Mouse (Mus musculus): ENCODE results near the gene Nyap1.
"Not testable (repeated sequence)": the region's sequence is repeated elsewhere in the genome, so short reads cannot be mapped to it uniquely, and the experiment has no call there.

The Nyap1 gene

DNA sequence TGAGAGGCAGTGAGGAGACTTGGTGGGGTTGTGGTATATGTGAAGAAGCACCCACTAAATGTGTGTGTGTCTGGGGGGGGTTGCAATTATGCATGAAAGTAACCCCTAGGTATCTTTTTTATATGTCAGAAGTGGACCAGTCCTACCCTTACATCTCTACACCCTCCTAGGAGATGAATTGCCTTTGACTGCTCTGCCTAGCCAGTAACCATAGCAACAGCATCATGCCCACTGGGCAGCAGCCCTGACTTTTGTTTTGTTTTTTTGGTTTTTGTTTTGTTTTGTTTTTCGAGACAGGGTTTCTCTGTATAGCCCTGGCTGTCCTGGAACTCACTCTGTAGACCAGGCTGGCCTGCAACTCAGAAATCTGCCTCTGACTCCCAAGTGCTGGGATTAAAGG is 27.1 kb upstream of the Nyap1 start:
- no peak for DNase-seq

DNA sequence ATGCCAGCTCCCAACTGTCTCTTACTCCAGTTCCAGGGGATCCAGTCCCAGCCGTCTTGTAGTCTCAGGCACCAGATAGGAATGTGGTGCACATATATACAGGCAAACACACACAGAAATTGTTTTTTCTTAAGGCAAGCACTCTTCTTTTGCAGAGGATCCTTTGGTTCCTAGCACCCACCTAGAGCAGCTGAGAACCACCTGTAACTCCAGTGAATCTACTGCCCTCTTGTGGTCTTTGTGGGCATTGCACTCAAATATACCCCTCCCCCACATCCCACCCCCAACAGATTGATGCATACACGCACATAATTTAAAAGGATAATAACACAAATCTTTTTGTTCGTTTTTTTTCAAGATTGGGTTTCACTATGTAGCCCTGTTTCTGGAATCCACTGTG is 24.9 kb upstream of the Nyap1 start:
- no peak for DNase-seq

DNA sequence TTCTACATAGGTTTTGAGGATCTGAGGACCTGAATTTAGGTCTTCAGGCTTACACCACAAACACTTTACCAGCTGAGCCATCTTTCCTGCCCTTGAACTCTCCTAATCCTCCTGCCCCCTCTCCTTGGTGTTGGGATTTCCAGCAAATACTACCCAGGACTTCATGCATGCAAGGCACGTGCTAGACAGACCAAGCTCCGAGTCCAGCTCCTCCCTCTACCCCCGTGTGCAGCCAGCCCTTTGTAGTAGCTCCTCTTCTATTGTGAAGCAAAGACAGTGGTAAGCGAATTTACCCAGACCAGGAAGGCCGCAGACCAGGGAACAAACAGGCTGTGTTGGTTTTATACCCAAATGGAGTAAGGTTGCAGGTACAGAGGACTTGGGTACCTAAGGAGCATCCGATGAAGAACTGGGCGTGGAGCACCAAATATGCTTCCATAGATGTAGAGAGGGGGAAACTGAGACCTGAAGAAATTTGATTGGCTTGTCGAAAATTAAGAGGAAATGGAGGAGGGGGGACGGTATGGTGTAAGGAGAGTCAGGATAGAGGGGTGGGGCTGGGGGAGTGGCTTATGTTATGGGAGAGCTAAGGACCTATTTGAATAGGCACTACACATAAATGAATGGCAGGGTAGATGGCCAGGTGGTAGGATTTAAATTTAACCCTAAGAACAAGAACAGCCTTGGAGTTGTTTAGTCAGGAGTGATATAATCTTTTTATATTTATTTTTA is 23.4 kb upstream of the Nyap1 start:
- no peak for DNase-seq

DNA sequence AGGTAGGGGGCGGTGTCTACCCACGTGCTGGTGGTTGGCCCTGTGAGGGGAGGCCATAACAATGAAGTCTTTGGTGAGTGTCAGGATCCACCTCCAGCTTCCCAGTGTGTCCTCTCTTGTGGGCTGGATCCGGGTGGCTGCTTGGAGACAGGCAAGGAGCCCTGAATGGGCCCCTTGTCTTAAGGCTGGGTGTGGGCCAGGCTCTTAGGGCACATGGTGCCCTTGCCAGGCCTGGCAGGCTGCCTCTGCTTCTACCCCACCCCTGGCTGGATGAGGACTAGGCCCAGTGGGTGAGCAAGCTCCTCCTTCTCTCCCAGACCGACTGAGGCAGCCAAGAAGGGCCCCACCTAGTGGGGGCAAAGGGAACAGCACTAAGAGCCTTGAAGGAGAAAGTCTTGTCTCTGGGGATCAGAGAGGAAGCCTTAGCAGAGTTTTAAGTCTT is 18.6 kb upstream of the Nyap1 start:
- DNase-seq = peak; percentile 91 to 93

DNA sequence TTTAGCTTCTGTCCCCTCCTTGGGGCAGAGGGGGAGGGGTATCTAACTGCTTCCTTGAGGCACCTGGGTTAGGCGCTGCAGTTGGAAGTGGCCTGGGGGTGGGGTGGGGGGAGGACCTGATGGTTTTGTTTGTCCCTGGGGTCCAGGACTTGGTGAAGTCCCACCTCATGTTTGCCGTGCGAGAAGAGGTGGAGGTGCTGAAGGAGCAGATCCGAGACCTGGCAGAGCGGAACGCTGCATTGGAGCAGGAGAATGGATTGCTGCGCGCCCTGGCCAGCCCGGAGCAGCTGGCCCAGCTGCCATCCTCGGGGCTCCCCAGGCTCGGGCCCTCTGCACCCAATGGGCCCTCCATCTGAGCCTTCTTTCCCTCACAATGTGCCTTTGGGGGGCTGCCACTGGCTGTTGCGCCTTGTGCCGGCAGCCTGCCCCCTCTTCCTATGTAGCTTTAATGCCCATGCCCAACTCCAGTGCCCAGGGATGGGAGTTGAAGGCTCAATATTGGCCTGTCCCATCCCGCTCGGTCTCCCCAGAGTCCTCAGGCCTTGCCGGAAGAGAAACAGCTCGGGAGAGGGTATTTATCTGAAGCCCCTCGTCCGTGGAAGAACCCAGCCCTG is 17.6 kb upstream of the Nyap1 start:
- peak in 1 of 2 experiments; percentile 18 for DNase-seq

DNA sequence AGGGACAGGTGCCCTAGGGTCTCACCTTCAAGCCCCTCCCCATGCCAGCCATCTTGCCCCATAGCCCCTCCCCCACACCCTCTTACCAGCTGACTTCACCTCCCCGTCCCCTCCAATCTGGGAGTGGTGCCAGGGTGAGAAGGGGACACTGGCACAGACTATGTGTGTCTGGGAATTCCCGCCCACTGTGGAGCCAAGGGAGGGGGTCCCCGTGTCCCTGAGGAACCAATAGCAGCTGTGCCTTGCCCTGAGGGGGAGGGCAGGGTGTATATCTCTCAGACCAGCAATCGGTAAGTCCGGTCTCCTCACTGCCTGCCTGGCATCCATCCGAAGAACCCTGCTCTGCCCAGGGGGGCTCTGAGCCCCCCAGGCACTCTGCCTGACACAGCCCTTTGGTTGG is 16.5 kb upstream of the Nyap1 start:
- peak in 1 of 2 experiments; percentile 70 for DNase-seq

DNA sequence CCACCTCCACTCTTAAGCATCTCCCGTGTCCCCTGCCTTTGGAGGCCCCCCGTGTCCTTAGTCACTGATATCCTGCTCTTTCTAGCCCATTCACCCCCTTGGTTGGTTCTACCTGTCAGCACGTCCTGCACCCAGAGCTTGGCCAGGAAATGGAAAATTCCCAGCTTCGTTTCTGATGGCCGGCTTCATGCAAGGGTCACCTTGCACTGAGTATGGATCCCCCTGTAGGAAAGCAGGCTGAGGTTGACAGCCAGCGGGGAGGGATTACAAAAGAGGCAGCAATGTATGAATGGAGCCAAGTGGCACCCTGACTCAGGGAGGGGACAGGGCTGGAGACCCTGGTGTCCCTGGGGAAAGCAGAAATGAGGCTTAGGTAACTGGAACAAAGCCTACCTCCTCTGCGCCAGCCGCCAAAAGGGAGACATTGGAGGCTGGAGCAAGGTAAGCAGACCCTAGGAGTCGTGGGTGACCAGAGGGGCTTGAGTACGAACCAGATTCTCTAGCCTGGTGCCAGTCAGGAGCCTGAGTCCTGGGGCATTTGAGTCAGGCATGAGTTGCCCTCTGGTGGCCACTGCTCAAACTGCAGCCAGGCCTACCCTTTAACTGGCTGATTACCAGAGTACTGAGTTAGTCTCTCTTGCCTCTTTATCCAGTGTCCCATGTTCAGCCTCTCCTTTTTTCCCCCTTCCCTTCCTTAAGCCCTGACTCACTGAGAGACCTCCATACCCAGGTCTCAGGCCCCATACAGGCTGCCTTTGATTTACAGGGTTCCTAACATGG is 15.7 kb upstream of the Nyap1 start:
- DNase-seq = peak; percentile 93 to 94

DNA sequence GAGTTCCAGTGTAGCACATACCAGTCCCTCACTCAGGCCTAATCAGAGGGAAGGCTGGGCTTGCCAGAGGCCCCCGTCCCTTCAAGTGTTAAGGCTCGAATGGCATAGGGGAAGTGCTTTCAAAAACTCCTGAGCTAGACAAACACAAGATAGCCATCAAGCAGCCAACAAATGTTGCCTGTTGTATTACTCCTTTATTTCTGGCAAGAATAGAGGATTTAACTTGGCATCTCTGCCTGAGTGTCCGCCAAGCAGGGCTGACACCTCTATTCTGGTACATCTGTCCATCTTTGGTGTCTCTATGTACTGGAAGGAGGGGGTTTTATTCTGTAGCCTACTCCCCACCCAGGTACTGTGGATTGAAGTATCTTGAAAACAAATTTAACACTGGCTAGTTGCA is 14.7 kb upstream of the Nyap1 start:
- peak; percentile 39 to 54 for DNase-seq

DNA sequence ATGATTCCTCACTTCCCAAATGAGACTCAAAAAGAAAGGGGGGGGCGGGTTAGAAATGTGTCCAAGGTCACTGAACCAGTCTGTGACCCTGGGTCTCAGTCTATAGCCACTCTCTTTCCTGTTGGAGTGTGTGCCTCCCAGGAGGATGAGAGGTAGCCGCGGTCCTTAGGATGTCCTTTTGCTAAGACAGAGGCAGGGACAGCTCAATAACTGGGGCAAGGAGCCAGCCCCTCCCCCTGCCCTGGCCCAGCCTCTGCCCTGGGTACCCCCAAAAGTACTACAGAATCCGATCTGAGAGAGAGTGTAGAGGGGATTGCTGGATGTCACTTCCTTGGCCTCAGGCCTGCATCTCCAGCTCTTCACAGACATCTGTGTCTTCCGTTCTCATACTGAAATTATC is 14.0 kb upstream of the Nyap1 start:
- DNase-seq = no peak

DNA sequence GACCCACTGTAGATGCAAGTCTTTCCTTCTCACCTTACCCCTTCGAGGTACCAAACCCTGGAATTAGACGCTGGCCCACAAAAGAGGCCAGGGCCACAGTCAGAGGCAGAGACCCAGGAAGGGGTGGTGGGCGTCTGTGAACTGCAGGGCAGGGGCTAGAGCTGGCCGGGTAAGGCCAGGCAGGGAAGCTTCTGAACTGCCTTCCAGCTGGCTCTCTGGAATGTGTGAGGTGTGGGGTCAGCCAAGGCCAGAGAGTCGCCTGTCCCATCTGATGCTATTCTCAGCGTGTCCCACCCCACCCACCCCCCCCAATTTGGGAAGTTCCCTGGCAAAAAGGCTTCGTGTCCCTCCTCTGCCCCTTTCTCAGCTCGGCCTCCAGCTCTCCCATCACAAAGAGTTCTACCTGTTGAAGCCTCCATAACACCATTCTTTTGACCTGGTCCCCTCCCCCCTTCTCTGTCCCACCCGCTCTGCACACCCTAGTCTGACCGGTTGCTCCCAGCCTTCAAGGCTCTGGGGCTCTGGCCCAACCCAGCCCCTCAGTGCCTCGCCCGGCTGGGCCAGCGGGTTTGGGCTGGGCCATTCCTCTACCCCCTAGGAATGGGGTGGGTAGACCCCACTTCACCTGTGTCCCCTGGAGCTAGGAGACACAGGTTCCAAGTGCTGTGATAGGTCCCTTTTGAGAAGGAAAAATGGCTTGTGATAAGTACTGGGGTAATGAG is 11.9 kb upstream of the Nyap1 start:
- DNase-seq = no peak

DNA sequence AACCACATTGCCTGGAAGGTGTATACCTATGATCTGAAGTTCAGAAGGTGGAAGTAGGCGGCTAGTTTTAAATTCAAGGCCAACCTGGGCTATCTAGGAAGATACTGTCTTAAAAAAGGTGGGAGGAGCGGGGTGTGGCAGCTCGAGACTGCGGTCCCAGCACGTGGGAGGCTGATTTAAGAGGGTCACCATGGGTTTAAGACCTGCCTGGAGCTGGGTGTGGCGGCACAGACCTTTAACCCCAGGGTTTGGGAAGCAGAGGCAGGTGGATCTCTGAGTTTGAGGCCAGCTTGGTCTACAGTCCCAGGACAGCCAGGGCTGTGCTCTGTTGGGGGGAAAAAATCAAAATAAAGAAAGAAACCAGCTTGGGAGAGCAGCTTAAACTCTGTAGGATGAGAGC is 10.6 kb upstream of the Nyap1 start:
- DNase-seq = no peak

DNA sequence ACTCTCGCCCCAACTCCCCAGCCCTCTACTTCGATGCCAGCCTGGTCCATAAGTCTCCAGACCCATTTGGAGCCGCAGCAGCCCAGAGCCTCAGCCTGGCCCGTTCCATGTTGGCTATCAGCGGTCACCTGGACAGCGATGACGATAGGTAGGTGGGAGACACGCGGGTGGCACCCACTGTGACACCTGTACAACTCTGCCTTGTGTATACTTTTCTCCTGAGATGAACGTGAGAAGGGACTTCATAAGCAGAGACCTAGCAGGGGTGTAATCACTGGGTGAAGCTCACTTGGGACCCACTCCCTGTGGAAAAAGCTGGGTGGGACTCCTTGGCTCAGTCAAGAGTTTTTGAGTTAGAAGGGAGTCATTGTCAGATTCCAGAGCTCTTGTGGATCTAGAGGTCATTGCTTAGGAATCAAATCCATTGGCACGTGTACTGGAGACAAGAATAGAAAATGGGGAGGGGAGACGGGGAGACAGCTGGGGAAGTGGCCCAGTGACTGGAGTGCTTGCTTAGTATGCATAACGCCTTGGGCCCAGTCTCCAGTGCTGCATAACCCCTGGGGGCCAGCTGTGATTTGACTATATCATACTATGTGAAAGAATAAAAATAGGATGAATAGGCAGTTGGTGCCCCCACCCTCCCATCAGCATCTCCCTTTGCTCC is 9.9 kb upstream of the Nyap1 start:
- no peak for DNase-seq

DNA sequence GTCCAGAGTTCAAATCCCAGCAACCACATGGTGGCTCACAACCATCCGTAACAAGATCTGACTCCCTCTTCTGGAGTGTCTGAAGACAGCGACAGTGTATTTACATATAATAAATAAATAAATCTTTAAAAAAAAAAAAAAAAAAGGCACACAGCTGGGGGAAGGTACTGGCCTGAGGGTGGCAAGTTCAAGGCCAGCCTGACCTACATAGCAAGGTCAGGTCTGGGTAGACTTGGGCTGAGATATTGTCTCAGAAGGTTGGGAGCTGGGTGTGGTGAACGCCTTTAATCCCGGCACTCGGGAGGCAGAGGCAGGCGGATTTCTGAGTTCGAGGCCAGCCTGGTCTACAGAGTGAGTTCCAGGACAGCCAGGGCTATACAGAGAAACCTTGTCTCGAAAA is 8.8 kb upstream of the Nyap1 start:
- not testable (repeated sequence) for DNase-seq

DNA sequence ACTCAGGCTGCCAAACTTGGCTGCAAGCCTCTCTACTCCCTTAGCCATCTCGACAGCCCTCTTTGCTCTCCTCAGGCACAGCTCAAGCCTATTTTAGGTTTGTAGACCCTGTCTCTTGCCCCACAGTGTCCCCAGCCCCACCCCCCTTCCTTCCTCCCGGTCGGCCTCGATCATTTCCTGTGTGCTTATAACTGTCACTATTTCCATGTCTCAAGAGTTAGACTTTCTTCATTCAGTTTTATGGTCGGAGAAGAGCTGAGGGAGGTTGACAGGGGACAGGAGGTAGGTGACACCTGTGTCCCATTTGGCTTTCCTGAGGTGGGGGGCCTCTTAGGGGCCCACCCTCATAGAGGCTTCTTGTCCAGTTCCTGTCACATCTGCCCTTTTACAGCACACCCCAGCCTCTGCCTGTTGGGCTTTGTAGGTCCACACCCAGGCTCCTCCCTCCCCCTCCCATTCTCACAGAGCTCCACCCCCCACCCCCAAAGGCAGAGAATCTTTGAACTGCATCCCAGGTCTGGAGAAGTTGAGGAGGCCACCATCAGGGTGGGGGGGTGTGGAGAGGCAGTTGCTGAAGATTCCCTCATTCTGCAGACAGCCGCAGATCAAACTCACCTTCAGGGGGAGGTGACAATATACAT is 7.9 kb upstream of the Nyap1 start:
- no peak for DNase-seq

DNA sequence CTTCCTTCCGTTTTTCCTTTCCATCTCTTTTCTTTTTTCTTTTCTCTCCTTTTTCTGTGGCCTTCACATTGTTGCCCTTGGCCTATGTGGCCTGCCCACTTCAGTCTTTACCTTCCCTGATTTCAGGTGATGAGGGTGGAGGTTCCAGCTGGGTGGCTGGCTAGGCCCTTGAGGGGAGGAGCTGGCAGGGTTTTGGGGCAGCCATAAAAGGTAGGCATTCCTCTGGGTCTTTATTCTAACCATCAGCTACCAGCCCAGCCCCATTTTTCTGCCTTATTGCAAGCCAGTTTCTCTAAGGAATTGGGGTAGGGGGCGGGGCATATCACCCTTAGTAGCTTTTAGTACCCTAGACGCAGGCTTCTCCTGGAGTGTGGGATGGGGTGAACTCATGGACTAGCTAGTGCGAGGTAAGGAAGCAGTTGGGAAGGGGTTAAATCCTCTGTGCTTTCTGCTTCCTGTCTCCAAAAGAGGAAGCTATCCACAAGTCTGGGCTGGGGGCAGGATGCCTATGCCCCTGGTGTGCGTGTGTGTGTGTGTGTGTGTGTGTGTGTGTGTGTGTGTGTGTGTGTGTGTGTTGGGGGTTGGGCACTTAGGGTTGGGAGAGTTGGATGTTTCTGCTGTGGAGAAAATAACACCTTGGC is 6.8 kb upstream of the Nyap1 start:
- DNase-seq = no peak

DNA sequence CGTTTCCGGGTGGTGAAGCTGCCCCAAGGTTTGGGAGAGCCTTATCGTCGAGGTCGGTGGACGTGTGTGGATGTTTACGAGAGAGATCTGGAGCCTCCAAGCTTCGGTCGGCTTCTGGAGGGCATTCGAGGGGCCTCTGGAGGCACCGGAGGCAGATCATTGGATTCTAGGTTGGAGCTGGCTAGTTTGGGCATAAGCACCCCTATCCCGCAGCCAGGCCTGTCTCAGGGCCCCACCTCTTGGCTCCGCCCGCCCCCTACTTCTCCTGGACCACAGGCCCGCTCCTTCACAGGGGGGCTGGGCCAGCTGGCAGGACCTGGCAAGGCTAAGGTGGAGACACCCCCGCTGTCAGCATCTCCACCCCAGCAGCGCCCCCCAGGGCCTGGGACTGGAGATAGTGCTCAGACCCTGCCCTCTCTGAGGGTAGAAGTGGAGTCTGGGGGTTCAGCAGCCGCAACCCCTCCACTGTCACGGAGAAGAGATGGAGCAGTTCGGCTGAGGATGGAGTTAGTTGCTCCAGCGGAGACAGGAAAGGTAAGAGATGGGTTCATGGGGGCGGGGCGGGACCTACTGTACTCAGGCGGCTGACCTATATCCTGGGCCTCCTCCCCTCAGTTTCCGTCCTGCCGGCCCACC is 6.0 kb upstream of the Nyap1 start:
- DNase-seq = peak; percentile 58 to 72

DNA sequence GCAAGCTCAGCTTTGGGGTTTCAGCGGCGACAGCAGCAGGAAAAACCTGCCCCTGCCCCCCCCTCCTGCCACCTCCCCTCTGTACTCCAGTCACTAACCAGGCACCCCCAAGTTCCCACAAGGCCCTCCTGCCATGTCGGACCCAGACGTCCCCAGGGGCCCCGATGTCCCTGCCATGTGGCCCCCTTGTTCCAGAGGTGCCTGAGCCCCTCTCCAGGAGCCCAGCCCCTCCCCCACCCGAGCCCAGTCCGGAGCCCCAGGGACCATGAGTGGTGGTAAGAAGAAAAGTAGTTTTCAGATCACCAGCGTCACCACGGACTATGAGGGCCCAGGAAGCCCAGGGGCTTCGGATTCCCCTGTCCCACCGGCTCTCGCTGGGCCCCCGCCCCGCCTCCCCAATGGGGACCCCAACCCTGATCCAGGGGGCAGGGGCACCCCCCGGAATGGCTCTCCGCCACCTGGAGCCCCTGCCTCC is 5.5 kb upstream of the Nyap1 start:
- DNase-seq = peak in 1 of 2 experiments; percentile 49

DNA sequence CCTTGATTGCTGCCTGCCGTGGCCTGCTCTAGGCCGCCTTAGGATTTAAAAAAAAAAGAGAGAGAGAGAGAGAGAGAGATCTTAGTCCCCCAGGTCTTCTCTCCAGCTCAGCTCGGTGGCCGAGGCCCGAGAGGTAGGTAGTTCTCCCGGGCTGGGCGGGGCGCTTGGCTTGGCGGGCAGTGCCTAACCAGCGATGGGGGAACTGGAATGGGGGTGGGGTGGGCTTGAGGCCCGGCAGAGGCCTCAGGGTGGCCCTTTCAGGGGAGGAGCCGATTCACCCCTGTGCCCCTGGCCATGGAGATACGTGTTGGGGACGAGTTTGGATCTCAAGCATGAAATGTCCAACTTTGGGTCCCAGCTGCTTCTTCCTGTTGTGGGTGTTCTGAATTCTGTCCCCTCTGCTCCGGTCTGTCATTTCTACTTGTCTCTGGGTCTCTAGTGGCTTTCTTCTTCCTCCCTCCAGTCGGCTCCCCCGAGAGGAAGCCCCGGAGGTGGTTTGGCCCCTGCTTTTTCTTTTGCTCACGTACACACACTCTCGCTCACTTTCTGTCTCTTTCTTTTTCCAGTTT is 5.0 kb upstream of the Nyap1 start:
- DNase-seq = peak; percentile 67 to 77

DNA sequence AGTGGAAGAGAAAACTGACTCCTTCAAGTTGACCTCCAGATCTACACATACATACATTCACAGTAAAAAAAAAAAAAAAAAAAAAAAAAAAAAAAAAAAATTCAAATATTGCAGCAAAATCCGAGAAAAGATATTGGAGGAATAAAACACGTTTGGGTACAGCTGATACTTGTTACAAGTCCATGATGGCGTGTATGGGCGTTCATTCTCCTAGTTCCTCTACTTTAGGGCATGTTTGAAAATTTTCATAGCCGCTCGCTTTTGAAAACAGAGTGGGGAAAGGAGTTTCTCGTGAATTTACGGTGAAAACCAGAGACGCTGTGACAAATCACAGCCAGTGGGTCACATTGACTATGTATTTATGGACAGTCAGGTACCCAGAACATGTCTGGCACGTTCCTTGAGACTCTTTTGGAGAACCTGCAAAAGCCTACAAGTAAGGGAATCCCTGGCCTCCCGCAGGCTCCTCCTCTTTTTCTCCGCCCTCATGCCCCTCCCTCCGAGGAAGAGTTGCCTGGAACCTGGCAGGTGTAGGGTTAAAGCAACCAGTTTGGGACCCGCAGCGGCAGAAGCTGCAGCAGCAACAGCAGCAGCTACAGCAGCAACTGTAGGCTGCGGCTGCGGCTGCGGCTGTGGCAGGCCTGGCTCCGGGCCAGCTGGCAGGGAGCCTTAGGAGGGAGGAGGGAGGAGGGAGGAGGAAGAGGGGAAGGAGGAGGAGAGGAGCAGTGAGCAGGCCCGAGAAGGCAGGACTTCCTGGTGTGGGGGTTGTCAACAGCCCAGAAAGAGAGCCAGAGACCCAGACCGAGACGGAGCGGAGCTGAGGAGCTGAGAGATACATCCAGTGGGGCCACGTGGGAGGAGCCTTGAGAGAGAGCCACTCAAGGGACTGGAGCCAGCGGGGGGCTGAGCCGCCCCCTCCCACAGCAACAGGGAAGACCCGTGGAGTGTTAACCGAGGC is 4.1 kb upstream of the Nyap1 start, which contains the start of gene Tsc22d4:
TSS of gene Tsc22d4 (plus strand) at position 517 of the 958 bp plus-strand sequence.
- peak; percentile 88 to 90 for DNase-seq

Measured in cerebellum, postnatal 25 days (tissue).